Mouse (Mus musculus): ENCODE data around the gene Ndufa12.

DNA sequence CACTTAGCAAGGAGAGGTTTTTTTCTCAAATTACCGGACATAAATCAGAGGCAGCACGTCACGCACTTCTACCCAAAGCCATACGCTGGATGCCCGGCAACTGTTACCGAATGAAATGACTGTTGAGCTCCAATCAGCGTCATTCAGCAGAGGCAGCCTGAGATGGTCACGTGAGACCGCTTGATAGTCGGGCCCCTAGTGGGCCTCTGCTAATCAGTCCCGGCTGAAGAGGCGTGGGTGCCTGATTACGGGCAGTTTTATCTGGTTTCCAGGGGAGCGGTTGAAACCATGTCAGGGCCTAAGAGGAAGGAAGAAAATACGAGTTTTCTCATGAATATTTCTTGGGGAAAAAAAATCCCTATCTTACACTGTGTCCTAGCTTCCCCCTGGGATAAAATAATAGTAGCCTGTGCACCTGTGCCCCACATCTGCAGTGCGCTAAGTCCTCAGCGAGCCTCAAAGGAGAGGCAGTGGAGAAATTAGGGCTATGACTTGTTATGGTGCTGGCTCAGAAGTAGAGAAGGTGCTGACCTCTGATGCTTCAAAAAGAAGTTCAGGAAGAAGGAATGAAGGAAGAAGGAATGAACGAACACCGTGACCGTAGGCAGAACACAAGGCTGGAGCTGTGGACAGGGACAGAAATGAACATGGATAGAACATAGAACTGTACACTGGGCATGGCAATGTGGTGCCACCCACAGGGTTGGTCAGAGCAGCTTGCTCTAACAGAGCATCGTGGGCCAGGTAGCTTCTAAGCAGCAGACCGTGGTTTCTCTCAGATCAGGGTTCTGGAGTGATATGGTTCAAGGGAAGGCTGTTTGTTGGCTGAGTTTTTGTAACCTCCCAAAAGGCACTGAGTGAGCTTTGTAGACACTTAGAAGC, 51.3 kb downstream of the Ndufa12 start:
- no peak for TF ChIP-seq CEBPB (IDR thresholded peaks at IDR 0.05; ENCODE audit: insufficient read depth, poor library complexity, severe bottlenecking)
- TF ChIP-seq POLR2A (IDR thresholded peaks at IDR 0.05; ENCODE audit: insufficient read length, low read depth) = no peak
- TF ChIP-seq TCF12 (IDR thresholded peaks at IDR 0.05; ENCODE audit: insufficient read depth, poor library complexity, severe bottlenecking) = no peak
- no peak for TF ChIP-seq MAX (IDR thresholded peaks at IDR 0.05; ENCODE audit: low read depth)
- no peak for TF ChIP-seq E2F4 (IDR thresholded peaks at IDR 0.05; ENCODE audit: insufficient read depth)
- no peak for TF ChIP-seq USF1 (IDR thresholded peaks at IDR 0.05; ENCODE audit: low read depth)
- no peak for TF ChIP-seq MYOG (IDR thresholded peaks at IDR 0.05; ENCODE audit: control insufficient read depth in 1 of 3, insufficient read depth in 1 of 3, insufficient read length in 2 of 3, low read depth in 2 of 3)
- TF ChIP-seq MYOD1 (IDR thresholded peaks at IDR 0.05; ENCODE audit: control insufficient read depth in 1 of 3, insufficient read length in 2 of 3, low read depth in 2 of 3) = no peak
- no peak for TF ChIP-seq POLR2AphosphoS2 (IDR thresholded peaks at IDR 0.05; ENCODE audit: insufficient read length, low read depth)
- TF ChIP-seq SRF (IDR thresholded peaks at IDR 0.05; ENCODE audit: control insufficient read depth, insufficient read length, low read depth) = no peak
- TF ChIP-seq REST (IDR thresholded peaks at IDR 0.05; ENCODE audit: insufficient read depth, insufficient read length) = no peak

All from myocyte (in vitro differentiated cells).